ENCODE assay signal across 8 mouse cellular contexts in the genomic region with DNA sequence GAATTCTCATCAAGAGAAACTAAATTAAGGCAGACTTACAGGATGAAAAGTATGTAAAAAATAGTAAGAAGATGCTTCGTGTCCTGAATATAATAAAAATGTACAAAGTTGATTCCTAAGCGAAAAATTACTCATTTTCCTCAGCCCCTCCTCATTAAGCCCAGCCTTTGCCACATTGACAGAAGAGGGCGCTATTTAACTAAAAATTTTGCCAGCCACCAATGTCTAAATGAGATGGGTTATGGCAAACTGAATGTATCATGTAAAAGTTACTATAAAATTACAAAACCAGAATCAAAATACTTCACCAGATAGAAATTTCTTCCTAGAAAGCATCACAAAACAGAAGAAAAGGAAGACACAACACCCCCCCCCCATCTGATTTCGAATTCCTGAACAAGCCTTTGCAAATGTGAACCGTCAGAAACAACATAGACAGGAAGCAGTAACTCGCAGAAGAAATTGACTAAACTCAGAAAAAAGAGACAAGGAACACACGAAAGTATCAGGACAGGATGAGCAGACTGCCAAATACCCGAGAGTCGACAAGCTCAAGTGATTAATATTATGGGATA.
DNase-seq lines count a peak whose midpoint lies in the region; ATAC-seq and TF ChIP-seq lines count a peak whose summit lies in the region.

No protein-coding gene starts in this region.

- DNase-seq in cerebellum, postnatal 14 days, result peak; percentile 33 to 45
- no peak for DNase-seq in cerebellum, postnatal 25 days
- peak; percentile 34 for DNase-seq in liver, adult 2 months (ENCODE audit: extremely low read depth, low read depth, low spot score)
- DNase-seq in embryo, embryonic 10 days (ENCODE audit: low spot score), result peak; percentile 46
- no peak for DNase-seq in B cell, adult 2 months
- DNase-seq in c-Kit-positive CD71-positive TER-119-positive erythroid progenitor cells, embryonic 14.5 days (ENCODE audit: low spot score), result no peak

- H3K79me2 ChIP-seq in liver, adult 2 months (ENCODE audit: control insufficient read depth, insufficient read depth, low read length), result no peaks in the 10 kb centered on the region

- no peaks in the 10 kb centered on the region for H3K9me3 ChIP-seq in liver, embryonic 12.5 days (replicated peaks)
- no peaks in the 10 kb centered on the region for H3K9me3 ChIP-seq in lung, embryonic 16.5 days (ENCODE audit: control insufficient read depth, low read length)

- 39% methylated on average over 9 of the region's 9 CpGs for WGBS in liver, adult 2 months
- 30% methylated on average over 9 of the region's 9 CpGs for WGBS in liver, embryonic 12.5 days (ENCODE audit: insufficient replicate concordance)
- WGBS in lung, embryonic 16.5 days, result 20% methylated on average over 9 of the region's 9 CpGs

- peak; percentile 30; the same call in 1 of the 2 replicates for TF ChIP-seq CTCF in liver, adult 2 months (IDR thresholded peaks at IDR 0.05; ENCODE audit: low read depth, low read length)

- no peak overlapping the region for H3K4me3 ChIP-seq in liver, adult 2 months (ENCODE audit: insufficient read depth, low read depth, low read length)
- no peak overlapping the region for H3K4me3 ChIP-seq in liver, embryonic 12.5 days
- no peak overlapping the region for H3K4me3 ChIP-seq in lung, embryonic 16.5 days (ENCODE audit: low read length)

- no peak overlapping the region for H3K4me2 ChIP-seq in liver, embryonic 12.5 days
- no peak overlapping the region for H3K4me2 ChIP-seq in lung, embryonic 16.5 days (ENCODE audit: low read depth, low read length)

- H3K4me1 ChIP-seq in liver, adult 2 months (ENCODE audit: control insufficient read depth, insufficient read depth, low read length), result no peaks in the 10 kb centered on the region
- H3K4me1 ChIP-seq in liver, embryonic 12.5 days, result no peaks in the 10 kb centered on the region
- no peaks in the 10 kb centered on the region; the same call in 1 of the 2 replicates for H3K4me1 ChIP-seq in lung, embryonic 16.5 days (replicated peaks; ENCODE audit: control insufficient read depth, insufficient read depth, low read length)

- H3K9ac ChIP-seq in liver, adult 2 months (ENCODE audit: low read depth, low read length), result no peak overlapping the region
- no peak overlapping the region for H3K9ac ChIP-seq in liver, embryonic 12.5 days
- H3K9ac ChIP-seq in lung, embryonic 16.5 days (ENCODE audit: low read length), result no peak overlapping the region

- TF ChIP-seq POLR2A in liver, adult 2 months (IDR thresholded peaks at IDR 0.05; ENCODE audit: extremely low read depth, insufficient read depth, low read length), result no peak

- H3K27me3 ChIP-seq in liver, adult 2 months (ENCODE audit: control insufficient read depth, insufficient read depth, low read length), result no peaks in the 10 kb centered on the region
- no peaks in the 10 kb centered on the region for H3K27me3 ChIP-seq in liver, embryonic 12.5 days (replicated peaks)
- H3K27me3 ChIP-seq in lung, embryonic 16.5 days (ENCODE audit: control insufficient read depth, insufficient read depth, low read depth, low read length), result no peaks in the 10 kb centered on the region

- ATAC-seq in liver, embryonic 12.5 days, result no peak
- peak; percentile 78; the same call in 1 of the 2 replicates for ATAC-seq in lung, embryonic 16.5 days (ENCODE audit: low read depth)

- H3K27ac ChIP-seq in liver, adult 2 months (replicated peaks; ENCODE audit: insufficient read depth, low read depth, low read length), result no peak overlapping the region
- no peak overlapping the region for H3K27ac ChIP-seq in liver, embryonic 12.5 days
- no peak overlapping the region for H3K27ac ChIP-seq in lung, embryonic 16.5 days (ENCODE audit: low read length)

- H3K36me3 ChIP-seq in liver, adult 2 months (ENCODE audit: control insufficient read depth, insufficient read depth, low read length), result no peaks in the 10 kb centered on the region
- H3K36me3 ChIP-seq in liver, embryonic 12.5 days, result no peaks in the 10 kb centered on the region
- no peaks in the 10 kb centered on the region for H3K36me3 ChIP-seq in lung, embryonic 16.5 days (ENCODE audit: control insufficient read depth, insufficient read depth, low read length)

Comparison
In these comparisons a context has a peak if more than half of its experiments do, and no peak if none do; other contexts are left out.
1. DNase-seq: peak in cerebellum, postnatal 14 days (2 of 2), liver, adult 2 months (single experiment) and embryo, embryonic 10 days (single experiment); none in cerebellum, postnatal 25 days (0 of 2), B cell, adult 2 months (0 of 2) and c-Kit-positive CD71-positive TER-119-positive erythroid progenitor cells, embryonic 14.5 days (single experiment).